Mouse (Mus musculus) embryonic facial prominence, embryonic 11.5 days (tissue): ENCODE data around the gene Ap5b1. TPM values are rescaled to one million over a fixed set of nuclear protein-coding genes. Genes with fewer than 3 reads are reported as not detected.
A peak's percentile ranks its signal among the peaks of the same experiment; 100 is the strongest.

Source experiments
- ATAC-seq: fragments of 200-750 bp; cut with Nextera tagmentation; replicated peaks from 2 replicates; pipeline ENCODE4 v1.8.0; 2017; ENCODE audit warnings: low read depth; ENCODE audit not compliant: insufficient number of reproducible peaks, low FRiP score, low TSS enrichment
- DNase-seq: peaks from one replicate; pipeline ENCODE4 v3.0.0-alpha.2; 2015; ENCODE audit warnings: low spot score
- H3K27ac ChIP-seq: fragments of 300-500 bp; sonication (generic); replicated peaks from 2 replicates; pipeline ENCODE4 v1.5.1; 2014; ENCODE audit warnings: mild to moderate bottlenecking, low read depth, low read length, control low read depth
- H3K27me3 ChIP-seq: fragments of 300-500 bp; sonication (generic); 2 replicates; pipeline ENCODE4 v1.6.1; 2014; ENCODE audit warnings: mild to moderate bottlenecking, low read length, moderate library complexity, mixed read lengths; ENCODE audit not compliant: control insufficient read depth, insufficient read depth
- H3K36me3 ChIP-seq: fragments of 300-500 bp; sonication (generic); replicated peaks from 2 replicates; pipeline ENCODE4 v1.6.1; 2014; ENCODE audit warnings: low read depth, mild to moderate bottlenecking, low read length, moderate library complexity, mixed read lengths; ENCODE audit not compliant: control insufficient read depth, insufficient read depth
- H3K4me1 ChIP-seq: fragments of 300-500 bp; sonication (generic); 2 replicates; pipeline ENCODE4 v1.6.1; 2014; ENCODE audit warnings: low read length, mixed read lengths; ENCODE audit not compliant: control insufficient read depth, insufficient read depth
- H3K4me2 ChIP-seq: fragments of 300-500 bp; sonication (generic); 2 replicates; pipeline ENCODE4 v1.6.1; 2014; ENCODE audit warnings: low read depth, mild to moderate bottlenecking, control low read depth, low read length, moderate library complexity
- H3K4me3 ChIP-seq: fragments of 300-500 bp; sonication (generic); 2 replicates; pipeline ENCODE4 v1.5.1; 2014; ENCODE audit warnings: low read depth, low read length, control low read depth
- H3K9ac ChIP-seq: fragments of 300-500 bp; sonication (generic); replicated peaks from 2 replicates; pipeline ENCODE4 v1.6.1; 2014; ENCODE audit warnings: mild to moderate bottlenecking, control low read depth, low read length
- H3K9me3 ChIP-seq: fragments of 300-500 bp; sonication (generic); replicated peaks from 2 replicates; pipeline ENCODE4 v1.6.1; 2016; ENCODE audit warnings: mild to moderate bottlenecking, low read length, inconsistent platforms, mixed read lengths; ENCODE audit not compliant: control insufficient read depth
- WGBS: fragments of 180-500 bp; shearing (Covaris S2); extraction: QIAGEN DNeasy Blood & Tissue Kit; methylation state at CpG from one replicate; pipeline ENCODE4 v1.1.7; 2014; 5-methylcytosine and 5-hydroxymethylcytosine counted together
- polyA plus RNA-seq: library from polyadenylated mRNA; unstranded; fragments of >200 nt; fragmentation: Nextera tagmentation; extraction: Ambion mirVana; gene quantifications from 2 replicates; pipeline ENCODE4 v1.2.1, GENCODE M21; 2014

Ap5b1 gene
- polyA plus RNA-seq, 1 experiment from 2014 or later, result 2.1 TPM

DNA sequence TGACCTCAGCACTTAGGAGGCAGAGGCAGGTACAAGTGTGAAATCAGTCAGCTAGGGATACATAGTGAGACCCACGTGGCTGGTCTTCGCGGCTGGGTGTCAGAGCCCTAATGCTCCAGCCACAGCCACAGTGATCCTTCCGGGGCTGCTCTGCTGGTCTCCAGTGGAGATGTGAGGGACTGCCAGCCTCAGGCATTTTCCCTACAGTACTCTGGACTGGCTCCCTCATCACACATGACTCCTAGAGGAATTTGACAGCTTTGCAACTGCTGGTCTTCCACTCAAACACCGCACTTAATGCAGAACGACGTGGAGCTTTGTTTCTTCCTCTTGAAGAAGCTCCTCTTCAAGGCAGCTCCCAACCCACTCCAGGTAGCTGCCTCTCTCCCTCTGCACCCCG lies 38.4 kb downstream of the Ap5b1 start:
- no peaks in the 10 kb centered on the region for H3K27me3 ChIP-seq
- 89% methylated on average over 8 of the region's 8 CpGs for WGBS
- no peak overlapping the region for H3K4me2 ChIP-seq
- no peaks in the 10 kb centered on the region for H3K9me3 ChIP-seq
- peaks cover 3% of the 10 kb centered on the region for H3K4me1 ChIP-seq
- no peak for DNase-seq
- H3K4me3 ChIP-seq, result no peak overlapping the region
- H3K27ac ChIP-seq, result no peak overlapping the region
- H3K9ac ChIP-seq, result no peak overlapping the region
- ATAC-seq, result no peak
- H3K36me3 ChIP-seq, result peaks cover 10% of the 10 kb centered on the region

DNA sequence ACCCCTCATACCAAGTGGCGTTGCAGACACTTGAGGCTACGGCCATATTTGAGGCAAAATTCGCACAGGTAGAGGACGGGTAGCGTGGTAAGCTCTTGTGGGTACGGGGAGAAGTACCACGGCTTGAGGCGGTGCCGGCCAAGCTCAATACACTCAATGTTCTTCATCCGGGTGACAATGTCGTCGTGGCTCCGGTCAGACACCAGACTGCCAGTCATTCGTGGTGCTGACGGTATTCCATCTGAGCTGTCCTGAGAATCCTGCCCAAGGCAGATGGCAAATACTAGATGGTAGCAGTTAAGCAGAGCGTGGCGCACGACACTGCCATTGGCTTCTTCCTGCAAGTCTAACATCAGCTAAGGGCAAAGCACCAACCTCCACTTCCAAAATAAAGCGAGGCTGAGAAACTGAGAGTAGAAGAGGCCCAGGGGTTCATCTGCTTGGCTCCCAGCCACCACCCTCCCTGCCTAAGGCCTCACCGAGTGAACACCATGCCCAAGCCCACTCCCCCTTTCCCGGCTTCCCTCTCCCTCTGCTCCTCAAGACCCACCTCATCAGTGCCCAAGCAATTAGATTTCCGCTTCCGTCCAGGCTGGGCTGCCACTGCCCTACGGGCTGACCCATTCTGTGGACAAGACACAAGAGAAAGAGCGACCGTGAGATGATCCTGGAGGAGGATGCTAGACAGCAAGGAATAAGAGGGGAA lies 40.0 kb downstream of the Ap5b1 start:
- no peak overlapping the region for H3K27ac ChIP-seq
- no peak overlapping the region for H3K9ac ChIP-seq
- ATAC-seq, result no peak
- DNase-seq, result no peak
- H3K27me3 ChIP-seq, result no peaks in the 10 kb centered on the region
- no peak overlapping the region for H3K4me3 ChIP-seq
- no peaks in the 10 kb centered on the region for H3K9me3 ChIP-seq
- 97% methylated on average over 26 of the region's 26 CpGs for WGBS
- H3K36me3 ChIP-seq, result peaks cover 10% of the 10 kb centered on the region
- H3K4me2 ChIP-seq, result no peak overlapping the region
- H3K4me1 ChIP-seq, result peaks cover 3% of the 10 kb centered on the region

DNA sequence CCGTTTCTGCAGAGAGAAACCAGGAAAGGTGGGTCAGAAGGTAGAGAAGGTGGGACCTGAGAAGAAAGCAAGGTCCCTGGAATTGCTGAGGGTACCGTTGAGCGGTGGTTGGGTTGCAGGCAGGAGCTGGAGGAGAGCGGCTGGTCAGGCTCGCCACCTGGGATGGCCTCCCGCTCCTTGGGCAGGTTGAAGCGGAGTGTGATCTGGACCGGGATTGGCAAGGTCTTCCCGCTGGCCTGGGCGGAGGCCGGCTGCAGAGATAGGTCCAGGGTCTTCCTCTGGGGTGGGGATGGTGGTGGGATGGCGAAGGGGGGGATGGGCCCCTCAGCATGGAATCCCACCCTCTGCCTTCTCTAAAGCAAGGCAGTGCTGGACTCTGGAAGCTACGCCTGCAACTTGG lies 40.9 kb downstream of the Ap5b1 start:
- Histone ChIP-seq H3K27me3 (no peaks in the 10 kb centered on the region), H3K9me3 (no peaks in the 10 kb centered on the region), H3K9ac (peak overlapping the region; percentile 73), H3K4me1 (peaks cover 3% of the 10 kb centered on the region), H3K27ac (peak overlapping the region; percentile 87; the same call in 1 of the 2 replicates), H3K36me3 (peaks cover 8% of the 10 kb centered on the region), H3K4me2 (peak overlapping the region; percentile 74; the same call in 1 of the 2 replicates), H3K4me3 (peak overlapping the region; percentile 53)
- WGBS, result 95% methylated on average over 13 of the region's 13 CpGs
- ATAC-seq, result no peak
- DNase-seq, result no peak

DNA sequence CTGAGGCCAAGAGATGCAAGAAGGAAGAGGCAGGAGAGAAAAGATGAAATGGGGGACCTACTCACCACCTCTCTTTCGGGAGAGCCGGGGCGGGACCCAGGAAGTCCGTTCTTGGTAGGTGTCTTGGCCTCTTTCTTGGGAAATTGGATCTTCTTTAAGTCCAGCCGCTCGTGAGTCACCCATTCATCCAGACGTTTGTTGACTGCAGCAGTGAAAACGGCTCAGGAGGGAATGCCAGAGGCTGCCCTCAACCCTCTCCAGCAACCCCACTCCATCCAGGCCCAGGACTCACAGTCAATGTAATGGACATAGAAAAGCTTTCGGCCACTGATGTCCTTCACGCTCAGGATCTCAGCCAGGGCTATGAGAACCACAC lies 41.3 kb downstream of the Ap5b1 start:
- Histone ChIP-seq H3K36me3 (peaks cover 5% of the 10 kb centered on the region), H3K27me3 (no peaks in the 10 kb centered on the region), H3K4me1 (peaks cover 3% of the 10 kb centered on the region), H3K4me3 (peak overlapping the region; percentile 53), H3K9me3 (no peaks in the 10 kb centered on the region), H3K27ac (peak overlapping the region; percentile 87), H3K4me2 (peak overlapping the region; percentile 74), H3K9ac (peak overlapping the region; percentile 73)
- ATAC-seq, result no peak
- DNase-seq, result no peak
- 57% methylated on average over 10 of the region's 10 CpGs for WGBS

DNA sequence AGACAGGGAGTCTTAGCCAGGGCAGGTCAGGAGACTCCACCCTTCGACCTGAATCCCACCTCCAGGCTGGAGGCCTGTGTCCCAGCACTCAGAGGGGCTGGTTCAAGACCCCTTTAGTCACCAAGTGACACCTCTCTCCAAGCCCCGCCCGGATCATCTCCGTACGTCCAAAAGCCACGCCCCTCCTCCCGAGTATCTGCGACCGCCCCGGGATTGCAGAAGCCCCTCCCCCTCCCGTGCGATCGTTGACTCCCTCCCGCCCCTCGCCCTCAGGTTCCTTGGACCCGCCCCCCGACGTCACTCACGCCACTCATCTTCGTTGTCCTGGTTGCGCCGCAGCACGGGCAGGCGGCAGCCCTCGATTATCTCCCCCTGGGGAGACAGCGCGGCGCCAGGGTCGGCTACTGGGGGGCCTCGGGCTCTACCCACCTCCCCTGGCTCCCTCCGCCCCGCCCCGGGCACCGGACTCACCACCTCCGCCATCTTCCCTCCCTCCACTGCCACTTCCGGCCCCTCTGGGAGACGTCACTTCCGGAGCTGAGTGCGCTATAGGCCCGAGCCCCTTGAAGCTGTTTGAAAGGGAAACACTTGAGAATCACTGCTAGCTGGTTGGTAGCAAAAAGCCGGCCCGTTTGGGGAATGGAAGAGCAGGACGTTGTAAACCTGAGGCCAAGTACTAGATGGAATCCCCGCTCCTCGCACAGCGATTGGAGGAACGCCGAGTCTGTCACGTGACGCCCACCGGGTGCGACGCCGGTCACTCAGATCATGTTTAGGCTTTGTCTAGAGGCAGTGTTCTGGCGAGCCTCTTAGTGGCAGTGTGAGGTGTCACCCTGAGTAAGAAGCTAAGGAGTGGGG lies 42.0 kb downstream of the Ap5b1 start, which contains the start of gene Kat5:
TSS of gene Kat5 (minus strand) at position 691 of the 858 bp plus-strand sequence.
- Histone ChIP-seq H3K4me1 (peaks cover 3% of the 10 kb centered on the region; the same call in 1 of the 2 replicates), H3K9me3 (no peaks in the 10 kb centered on the region), H3K27ac (peak within 1 kb of the TSS; percentile 87), H3K4me3 (peak within 1 kb of the TSS; percentile 53), H3K27me3 (no peaks in the 10 kb centered on the region), H3K4me2 (peak within 1 kb of the TSS; percentile 74), H3K9ac (peak within 1 kb of the TSS; percentile 73), H3K36me3 (peaks cover 2% of the 10 kb centered on the region)
- DNase-seq (peak; percentile 94), ATAC-seq (peak; percentile 87)
- under 1% methylated on average over 53 of the region's 55 CpGs for WGBS

DNA sequence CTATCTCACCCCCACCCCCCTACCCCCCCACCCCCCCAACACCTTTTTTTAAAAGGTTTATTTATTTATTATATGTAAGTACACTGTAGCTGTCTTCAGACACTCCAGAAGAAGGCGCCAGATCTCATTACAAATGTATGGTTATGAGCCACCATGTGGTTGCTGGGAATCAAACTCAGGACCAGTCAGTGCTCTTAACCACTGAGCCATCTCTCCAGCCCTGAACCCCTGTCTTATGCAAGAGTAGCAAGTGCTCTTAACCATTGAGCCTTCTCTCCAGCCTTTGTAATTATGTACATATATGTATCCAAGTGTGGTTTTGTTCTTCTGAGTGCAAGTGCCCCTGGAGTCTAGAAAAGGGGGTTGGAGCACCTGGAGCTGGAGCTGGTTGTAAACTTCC lies 44.1 kb downstream of the Ap5b1 start:
- Histone ChIP-seq H3K9ac (no peak overlapping the region), H3K4me2 (no peak overlapping the region), H3K4me1 (peaks cover 3% of the 10 kb centered on the region; the same call in 1 of the 2 replicates), H3K27me3 (no peaks in the 10 kb centered on the region), H3K9me3 (no peaks in the 10 kb centered on the region), H3K36me3 (no peaks in the 10 kb centered on the region; the same call in 1 of the 2 replicates), H3K27ac (no peak overlapping the region), H3K4me3 (no peak overlapping the region)
- DNase-seq (no peak), ATAC-seq (no peak)
- 95% methylated on average over 1 of the region's 1 CpGs for WGBS

DNA sequence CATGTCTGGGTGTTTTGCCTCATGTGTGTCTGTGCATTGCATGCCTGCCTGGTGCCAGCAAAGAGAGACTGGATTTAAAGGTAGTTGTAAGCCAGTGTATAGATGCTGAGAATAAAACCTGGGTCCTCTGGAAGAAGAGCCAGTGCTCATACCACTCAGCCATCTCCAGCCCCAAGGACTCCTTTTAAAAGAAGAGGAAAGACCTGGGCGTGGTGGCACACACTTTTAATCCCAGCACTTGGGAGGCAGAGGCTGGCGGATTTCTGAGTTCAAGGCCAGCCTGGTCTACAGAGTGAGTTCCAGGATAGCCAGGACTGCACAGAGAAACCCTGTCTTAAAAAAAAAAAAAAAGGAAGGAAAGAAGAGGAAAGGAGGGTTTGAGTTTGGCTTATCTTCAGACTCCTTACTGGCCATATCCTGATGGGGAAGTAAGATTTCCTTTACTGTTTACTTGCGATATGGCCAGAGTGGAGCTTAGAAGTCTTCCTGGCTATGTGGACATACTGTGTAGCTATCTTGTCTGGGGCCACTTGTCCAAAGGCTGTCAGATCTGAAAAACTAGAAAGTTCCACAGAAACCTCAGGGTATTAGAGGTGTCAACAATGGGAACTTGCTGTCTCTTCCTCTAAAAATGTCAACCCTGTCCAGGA lies 45.1 kb downstream of the Ap5b1 start:
- no peaks in the 10 kb centered on the region for H3K9me3 ChIP-seq
- ATAC-seq, result no peak
- no peak overlapping the region for H3K4me2 ChIP-seq
- WGBS, result 75% methylated on average over 3 of the region's 3 CpGs
- H3K9ac ChIP-seq, result no peak overlapping the region
- no peaks in the 10 kb centered on the region for H3K27me3 ChIP-seq
- no peak overlapping the region for H3K27ac ChIP-seq
- no peaks in the 10 kb centered on the region for H3K36me3 ChIP-seq
- no peak overlapping the region for H3K4me3 ChIP-seq
- H3K4me1 ChIP-seq, result peaks cover 3% of the 10 kb centered on the region; the same call in 1 of the 2 replicates
- no peak for DNase-seq
